Mouse (Mus musculus) stomach, postnatal 0 days (tissue): ENCODE results near the gene Dazap2.

Experiments used
- CTCF ChIP-seq: IDR thresholded peaks from 2 replicates; pipeline ENCODE4 v1.5.1; 2016; ENCODE audit warnings: antibody characterized with exemption, low read depth, mild to moderate bottlenecking, moderate library complexity
- EP300 ChIP-seq: optimal IDR thresholded peaks from 2 replicates; pipeline ENCODE3; 2016; ENCODE audit warnings: antibody characterized with exemption

DNA sequence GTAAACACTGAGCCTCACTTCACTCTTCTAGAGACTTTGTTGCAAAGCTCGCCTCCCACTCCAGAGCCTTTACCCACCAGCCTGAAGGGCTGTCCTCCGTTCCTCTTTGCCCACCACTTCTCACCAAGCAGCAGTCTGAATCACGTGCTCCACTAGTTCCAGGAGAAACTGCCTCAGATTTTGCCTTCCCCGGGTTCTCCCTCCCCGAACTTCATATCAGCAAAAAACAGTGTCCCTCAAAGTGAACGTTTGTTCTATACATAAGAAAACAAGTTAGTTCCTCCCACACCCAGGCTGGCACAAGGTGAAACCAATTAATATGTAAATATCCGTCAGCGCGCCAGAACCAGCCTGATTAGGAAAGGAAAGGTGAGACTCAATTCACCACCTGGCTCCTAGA, 20.1 kb downstream of the Dazap2 start:
- TF ChIP-seq CTCF (no peak), EP300 (no peak)
